Mouse (Mus musculus): ENCODE measurements around the gene Dlgap1. TPM values are rescaled to one million over a fixed set of nuclear protein-coding genes. Genes with fewer than 3 reads are reported as not detected.

The Dlgap1 gene
- total RNA-seq, 2 experiments from 2014 or later = 1.6 to 2.0 TPM

- DNase-seq (ENCODE audit: low spot score in 2 of 2) = no peak
These were observed 486.2 kb downstream of the Dlgap1 start for GRCm38 (mm10) chr17:70455036-70455435.

GRCm38 (mm10) chr17:70457103-70457502 lies 488.2 kb downstream of the Dlgap1 start:
- no peak for DNase-seq (ENCODE audit: low spot score in 2 of 2)

GRCm38 (mm10) chr17:70462231-70462630 lies 493.4 kb downstream of the Dlgap1 start:
- no peak for DNase-seq (ENCODE audit: low spot score in 2 of 2)

DNA sequence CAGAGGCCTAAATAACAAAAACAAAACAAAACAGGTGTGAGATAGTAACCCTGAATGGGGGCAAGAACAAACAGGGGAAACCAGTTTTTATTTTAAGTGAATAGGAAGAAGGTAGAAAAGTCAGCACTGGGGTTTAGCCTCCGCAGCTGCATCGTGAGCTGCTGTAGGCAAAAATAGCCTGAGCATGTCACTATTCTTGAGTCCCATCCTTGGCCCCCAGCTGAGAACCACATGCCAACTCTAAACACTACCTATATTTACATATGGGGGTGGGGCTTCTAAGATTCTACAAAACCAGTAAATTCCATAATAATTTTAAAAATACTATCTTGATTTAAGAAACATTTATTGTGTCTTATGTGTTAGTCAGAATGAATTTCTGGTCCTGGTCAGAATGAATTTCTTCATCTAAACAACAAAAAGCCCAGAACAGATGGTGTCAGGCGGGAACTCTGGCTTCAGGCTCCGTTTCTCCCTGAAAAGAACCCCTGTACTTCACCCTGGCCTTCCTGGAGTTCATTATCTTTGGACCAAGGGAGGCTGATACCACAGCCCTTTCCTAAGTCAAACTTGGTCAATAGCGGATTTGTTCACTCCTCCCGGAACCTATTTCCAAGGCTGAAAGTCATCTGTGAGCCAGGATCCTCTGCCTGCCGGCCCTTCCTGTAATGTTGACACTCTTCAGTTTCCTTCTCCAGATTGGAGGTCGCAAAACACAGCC lies 494.1 kb downstream of the Dlgap1 start:
- no peak for DNase-seq (ENCODE audit: low spot score in 2 of 2)

DNA sequence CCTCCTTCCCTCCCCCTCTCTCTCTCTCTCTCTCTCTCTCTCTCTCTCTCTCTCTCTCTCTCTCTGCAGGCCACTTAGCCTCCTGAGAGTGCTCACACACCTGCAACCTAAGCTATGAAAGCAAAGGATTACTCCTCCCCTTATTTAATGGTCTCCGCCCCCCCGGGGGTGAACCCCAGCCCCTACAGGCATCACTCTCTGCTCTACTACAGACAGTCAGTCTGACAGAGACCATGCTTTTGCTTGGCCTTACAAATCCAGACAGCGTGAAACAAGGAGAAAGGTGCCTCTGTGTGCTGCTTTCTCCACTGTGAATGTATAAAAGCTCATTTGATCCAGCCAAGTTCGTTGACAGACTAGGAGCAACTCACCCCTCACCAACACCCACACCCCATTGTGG lies 497.5 kb downstream of the Dlgap1 start:
- DNase-seq (ENCODE audit: low spot score in 2 of 2) = no peak

DNA sequence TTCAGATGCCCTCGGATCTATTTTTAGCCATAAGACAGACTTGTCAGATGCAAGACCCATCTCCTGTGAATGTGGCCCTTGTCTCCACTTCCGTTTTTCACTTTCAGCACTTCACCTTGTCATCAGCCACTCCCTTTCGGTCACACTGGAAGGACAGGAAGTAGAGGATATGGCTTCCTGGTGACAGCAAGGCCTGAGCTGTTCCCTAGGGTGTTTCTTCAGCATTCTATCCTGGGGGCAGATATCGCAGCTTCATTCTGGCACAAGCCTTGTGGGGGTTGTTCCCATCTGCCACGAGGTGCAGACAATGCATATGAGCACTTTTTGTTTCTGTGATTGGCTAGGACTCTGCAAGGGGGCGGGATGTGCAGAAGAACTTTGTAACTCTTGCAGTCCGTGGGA lies 502.1 kb downstream of the Dlgap1 start:
- DNase-seq (ENCODE audit: low spot score in 2 of 2) = no peak

DNA sequence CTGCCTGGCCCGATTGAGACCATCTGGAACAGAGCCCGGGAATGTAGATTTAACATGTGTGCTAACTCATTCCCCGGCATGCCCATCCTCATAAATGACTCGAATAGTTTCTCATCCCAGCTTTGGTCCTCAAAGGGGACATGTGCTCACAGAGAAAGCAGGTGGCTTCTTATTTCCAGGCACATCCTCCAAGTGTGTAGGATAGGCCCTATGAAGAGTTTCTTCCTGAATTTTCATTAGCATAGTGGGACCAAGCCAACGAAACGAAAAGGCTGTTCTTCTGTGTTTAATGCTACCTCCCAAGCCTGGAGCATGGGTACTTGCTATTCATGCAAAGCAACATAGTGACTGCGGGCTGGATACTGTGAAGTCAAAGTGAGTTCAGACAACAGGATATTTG lies 503.3 kb downstream of the Dlgap1 start:
- DNase-seq (ENCODE audit: low spot score in 2 of 2) = no peak

GRCm38 (mm10) chr17:70473871-70474270 lies 505.0 kb downstream of the Dlgap1 start:
- no peak for DNase-seq (ENCODE audit: low spot score in 2 of 2)

DNA sequence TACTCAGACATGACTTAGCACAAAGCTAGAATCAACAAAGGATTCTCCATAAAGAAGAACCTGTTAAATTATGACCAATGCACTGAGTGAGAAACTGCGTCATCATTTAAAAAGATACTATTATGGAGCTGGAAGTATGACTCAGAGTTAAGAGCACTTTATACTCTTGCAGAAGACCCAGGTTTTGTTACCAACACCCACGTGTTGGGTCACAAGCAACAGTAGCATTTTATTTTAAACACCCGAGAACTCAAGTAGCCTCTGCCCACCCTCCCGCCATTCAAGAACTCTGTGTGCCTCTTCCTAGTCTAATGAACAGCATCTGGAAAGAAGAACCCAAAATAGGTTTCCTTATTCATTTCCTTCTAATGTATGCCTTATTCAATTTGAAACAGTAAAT lies 514.8 kb downstream of the Dlgap1 start:
- DNase-seq (ENCODE audit: low spot score in 2 of 2) = no peak

DNA sequence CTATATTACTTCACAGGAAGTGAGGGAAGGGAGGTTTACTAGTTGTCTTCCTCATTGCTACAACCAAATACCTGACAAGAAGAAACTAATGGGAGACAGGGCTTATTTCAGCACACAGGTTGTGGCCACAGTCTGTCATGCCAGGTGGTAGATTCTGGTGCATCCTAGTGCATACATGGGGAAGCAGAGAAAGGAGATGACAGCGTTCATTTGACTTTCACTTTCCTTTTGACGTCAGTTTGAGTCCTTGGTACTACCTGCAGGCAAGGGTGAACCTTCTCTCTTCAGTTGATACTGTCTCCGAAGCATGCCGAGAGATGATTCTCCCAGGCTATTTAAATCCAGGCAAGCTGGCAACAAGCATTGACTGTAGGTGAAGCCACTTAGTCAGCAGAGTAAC lies 516.8 kb downstream of the Dlgap1 start:
- no peak for DNase-seq (ENCODE audit: low spot score in 2 of 2)

DNA sequence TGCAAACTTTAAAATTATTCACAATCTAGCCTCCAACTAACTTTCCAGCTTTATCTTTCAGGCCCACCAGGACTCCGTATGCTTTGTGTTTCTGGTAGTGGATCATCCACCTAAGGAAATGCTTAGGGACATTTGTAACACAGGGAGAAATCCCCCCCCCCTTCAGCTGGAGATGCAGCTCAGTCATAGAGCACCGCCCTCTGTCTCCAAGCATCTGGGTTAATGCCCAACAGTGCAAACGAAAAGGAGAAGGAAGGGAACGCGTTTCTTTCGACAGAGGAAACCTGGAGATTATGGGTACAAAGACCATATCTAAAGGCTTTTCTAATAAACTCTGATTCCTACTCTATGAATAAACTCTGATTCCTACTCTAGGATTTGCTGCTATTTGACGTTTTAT lies 517.4 kb downstream of the Dlgap1 start:
- DNase-seq (ENCODE audit: low spot score in 2 of 2) = no peak

DNA sequence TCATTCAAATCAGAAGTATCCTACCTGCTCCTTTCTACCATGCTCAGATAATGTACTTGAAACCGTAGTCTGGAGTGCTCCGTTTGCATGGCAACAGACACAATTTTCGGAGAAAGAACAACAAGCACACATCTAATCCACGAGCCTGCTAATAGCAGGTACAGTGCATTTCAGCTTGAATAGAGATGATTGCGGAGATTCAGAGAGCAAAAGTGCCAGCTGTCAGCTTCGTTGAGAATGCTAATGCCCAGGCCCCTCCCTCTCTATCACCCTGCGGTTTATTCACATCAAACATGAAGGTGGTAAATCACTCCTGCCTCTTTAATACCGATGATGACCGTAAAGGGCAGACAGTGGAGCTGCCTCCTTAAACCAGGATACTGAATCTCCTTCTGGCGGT lies 518.0 kb downstream of the Dlgap1 start:
- no peak for DNase-seq (ENCODE audit: low spot score in 2 of 2)

GRCm38 (mm10) chr17:70488784-70489265 lies 520.0 kb downstream of the Dlgap1 start:
- peak in 1 of 2 experiments; percentile 10 for DNase-seq (ENCODE audit: low spot score in 2 of 2)

DNA sequence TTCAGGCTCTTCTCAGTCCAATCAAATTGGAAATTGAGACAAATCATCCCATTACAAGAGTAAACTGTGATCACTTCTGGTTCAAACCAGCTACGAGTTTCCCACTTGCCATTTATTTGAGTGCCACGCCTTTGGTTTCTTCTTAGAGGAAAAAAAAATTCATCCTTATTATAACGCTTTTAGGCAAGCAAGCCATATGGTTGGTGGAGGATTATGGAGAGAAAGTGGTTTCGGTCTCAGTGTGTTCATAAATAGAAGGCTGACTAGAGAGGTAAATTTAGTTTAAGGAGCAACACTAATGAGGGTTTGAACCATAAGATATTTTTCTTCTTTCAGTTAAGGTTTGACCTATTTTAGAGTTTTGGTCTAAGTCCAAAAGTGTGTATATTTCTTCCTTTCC lies 522.7 kb downstream of the Dlgap1 start:
- DNase-seq (ENCODE audit: low spot score in 2 of 2) = no peak

- DNase-seq (ENCODE audit: low spot score in 2 of 2) = no peak
These were observed 525.5 kb downstream of the Dlgap1 start for GRCm38 (mm10) chr17:70494338-70494737.

DNA sequence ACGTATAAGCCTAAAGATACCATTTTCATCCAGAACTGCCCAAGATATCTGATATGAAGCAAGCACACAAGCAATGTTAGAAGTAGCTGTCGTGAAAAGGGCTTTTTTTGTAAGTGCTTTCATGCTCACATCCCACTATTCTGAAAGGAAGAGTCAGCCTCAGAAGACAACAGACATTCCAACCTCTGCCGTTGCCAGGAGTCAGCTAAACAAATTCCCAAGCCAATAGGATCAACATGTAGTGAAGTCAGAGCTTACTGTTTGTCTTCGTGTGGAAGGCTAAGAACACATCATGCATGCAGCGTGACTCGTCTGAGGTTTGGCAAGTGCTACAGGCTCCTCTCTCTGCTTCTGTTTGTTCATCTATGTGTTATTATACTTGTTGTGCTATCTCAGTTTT lies 529.4 kb downstream of the Dlgap1 start:
- DNase-seq (ENCODE audit: low spot score in 2 of 2) = no peak

DNA sequence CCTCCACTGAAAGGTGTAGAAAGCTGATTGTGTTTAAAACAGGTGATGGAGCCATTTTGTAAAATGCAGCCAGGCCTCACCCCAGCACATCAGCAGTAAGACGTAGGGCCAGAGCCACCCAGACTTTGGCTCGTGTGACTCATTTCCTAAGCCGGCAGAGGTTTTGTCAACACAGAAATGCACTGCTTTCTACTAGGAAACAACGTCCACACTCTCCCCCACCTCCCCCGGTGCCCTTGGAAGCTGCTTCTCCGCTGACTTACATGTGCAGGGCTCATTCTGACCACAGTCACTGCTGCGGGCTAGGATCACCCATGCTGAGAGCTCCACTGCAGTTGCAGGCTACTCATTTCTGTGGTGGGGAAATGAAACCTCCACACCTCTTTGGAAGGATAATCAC lies 533.1 kb downstream of the Dlgap1 start:
- DNase-seq (ENCODE audit: low spot score in 2 of 2) = no peak

DNA sequence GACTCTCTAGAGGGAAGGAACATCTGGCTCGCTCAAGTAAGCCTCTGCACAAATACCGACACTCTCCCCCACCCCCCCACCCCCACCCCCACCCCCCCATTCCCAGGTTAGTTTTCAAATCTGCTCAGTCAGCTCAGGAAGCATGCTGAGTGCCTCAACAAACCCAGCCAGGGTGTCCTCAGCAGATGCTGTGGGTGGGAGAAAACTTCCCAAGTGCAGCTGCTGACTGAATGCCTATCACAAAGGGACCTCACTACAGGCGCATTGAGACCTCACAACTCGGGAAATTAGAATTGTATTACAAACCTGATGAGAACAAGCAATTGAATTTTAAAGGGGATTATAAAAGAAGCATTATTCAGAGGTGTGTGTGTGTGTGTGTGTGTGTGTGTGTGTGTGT lies 538.9 kb downstream of the Dlgap1 start:
- DNase-seq (ENCODE audit: low spot score in 2 of 2) = no peak

DNA sequence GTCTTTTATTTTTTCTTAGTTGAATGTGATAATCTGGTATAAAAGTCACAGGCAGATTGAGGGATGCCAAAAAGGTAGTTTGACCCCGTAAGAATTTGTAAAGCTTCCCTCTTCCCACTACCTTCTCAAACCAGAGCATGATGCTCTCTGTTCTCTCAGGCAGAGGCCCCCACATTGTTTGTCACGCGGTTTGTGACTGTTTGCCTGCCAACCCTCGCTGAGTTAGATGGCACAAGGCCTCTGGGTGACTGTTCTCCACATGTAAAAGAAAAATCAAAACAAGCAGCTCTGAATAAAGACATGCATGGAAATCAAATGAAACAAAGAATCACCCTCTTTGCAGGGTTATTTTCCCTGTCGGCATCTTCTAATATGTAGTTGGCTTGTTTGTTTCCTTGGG lies 541.6 kb downstream of the Dlgap1 start:
- DNase-seq (ENCODE audit: low spot score in 2 of 2) = no peak

- no peak for DNase-seq (ENCODE audit: low spot score in 2 of 2)
These were observed 542.5 kb downstream of the Dlgap1 start for GRCm38 (mm10) chr17:70511401-70511800.

DNA sequence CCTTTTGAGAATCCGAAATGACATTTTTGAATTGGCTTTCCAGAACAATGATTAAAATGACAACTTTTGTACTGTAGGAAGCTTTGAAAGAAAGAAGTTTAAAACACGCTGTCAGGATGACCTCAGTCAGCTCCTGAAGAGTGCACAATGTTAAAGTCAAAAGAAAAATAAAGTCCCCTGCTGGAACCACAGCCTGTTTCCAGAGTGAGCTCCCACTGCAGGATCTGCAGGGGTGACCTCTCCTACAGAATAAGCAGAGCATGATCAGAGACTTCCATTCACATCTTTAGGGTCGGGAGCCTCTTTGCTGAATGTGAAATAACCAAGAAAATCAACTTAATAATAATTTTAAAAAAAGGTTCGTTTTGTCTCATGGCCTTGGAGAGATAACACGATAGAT lies 544.9 kb downstream of the Dlgap1 start:
- DNase-seq (ENCODE audit: low spot score in 2 of 2) = no peak

DNA sequence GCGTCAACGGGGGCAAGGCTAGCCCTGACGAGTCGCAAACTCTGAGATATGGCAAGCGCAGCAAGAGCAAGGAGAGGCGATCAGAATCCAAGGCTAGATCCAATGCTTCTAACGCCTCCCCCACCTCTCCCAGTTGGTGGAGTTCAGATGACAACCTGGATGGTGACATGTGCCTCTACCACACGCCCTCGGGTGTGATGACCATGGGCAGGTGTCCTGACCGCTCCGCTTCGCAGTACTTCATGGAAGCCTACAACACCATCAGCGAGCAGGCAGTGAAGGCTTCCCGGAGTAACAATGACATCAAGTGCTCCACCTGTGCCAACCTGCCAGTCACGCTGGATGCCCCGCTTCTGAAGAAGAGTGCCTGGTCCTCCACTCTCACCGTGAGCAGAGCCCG lies 547.6 kb downstream of the Dlgap1 start:
- no peak for DNase-seq (ENCODE audit: low spot score in 2 of 2)

DNA sequence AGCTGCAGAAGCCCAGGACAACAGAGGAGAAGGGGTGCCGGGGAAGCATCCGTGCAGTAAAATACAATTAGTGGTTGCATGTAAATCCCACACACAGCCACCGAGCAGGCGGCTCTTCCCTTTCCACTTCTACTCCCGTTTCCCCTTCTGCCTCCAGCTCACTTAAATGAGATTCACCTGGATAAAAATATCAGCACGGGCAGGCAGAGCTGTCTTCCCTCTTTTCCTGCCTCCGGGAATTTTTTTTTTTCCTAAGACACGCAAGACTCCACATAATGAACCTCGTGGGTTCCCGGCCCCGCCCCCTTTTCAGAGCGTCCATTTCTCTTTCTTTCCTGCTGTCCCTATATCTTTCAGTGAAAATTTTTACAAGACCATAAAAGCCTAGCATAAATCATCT lies 548.5 kb downstream of the Dlgap1 start:
- DNase-seq (ENCODE audit: low spot score in 2 of 2) = no peak

Data from gastrocnemius, postnatal 4 days (tissue).